Mouse (Mus musculus) gastrocnemius, postnatal 10 days (tissue): ENCODE measurements around the gene Slc1a2. TPM values are rescaled to one million over a fixed set of nuclear protein-coding genes. Genes with fewer than 3 reads are reported as not detected.

Experiments used
- DNase-seq: peaks from one replicate; pipeline ENCODE4 v3.0.0; 2021; ENCODE audit warnings: mixed read lengths
- total RNA-seq, 2 experiments: library from RNA; stranded (reverse); gene quantifications; 2 replicates each; pipeline ENCODE4 v1.2.3; 2021

Slc1a2 gene
- total RNA-seq, 2 experiments from 2014 or later, result 2.3 to 2.4 TPM

- DNase-seq, result no peak
Observed at GRCm38 (mm10) chr2:102763176-102763575, 104.7 kb downstream of the Slc1a2 start.

GRCm38 (mm10) chr2:102763991-102764390 lies 105.5 kb downstream of the Slc1a2 start:
- no peak for DNase-seq

- no peak for DNase-seq
Observed at GRCm38 (mm10) chr2:102764602-102765374, 106.3 kb downstream of the Slc1a2 start.

GRCm38 (mm10) chr2:102768267-102768666 lies 109.8 kb downstream of the Slc1a2 start:
- DNase-seq, result no peak

GRCm38 (mm10) chr2:102771304-102771703 lies 112.8 kb downstream of the Slc1a2 start:
- DNase-seq, result no peak

- no peak for DNase-seq
Observed at GRCm38 (mm10) chr2:102772276-102772675, 113.8 kb downstream of the Slc1a2 start.

- DNase-seq, result no peak
Observed at GRCm38 (mm10) chr2:102774700-102775099, 116.2 kb downstream of the Slc1a2 start.

- DNase-seq, result no peak
Observed at GRCm38 (mm10) chr2:102775561-102775960, 117.1 kb downstream of the Slc1a2 start.

GRCm38 (mm10) chr2:102778208-102778607 lies 119.7 kb downstream of the Slc1a2 start:
- no peak for DNase-seq

GRCm38 (mm10) chr2:102782751-102783150 lies 124.3 kb downstream of the Slc1a2 start:
- no peak for DNase-seq

GRCm38 (mm10) chr2:102785696-102786095 lies 127.2 kb downstream of the Slc1a2 start:
- DNase-seq, result no peak

GRCm38 (mm10) chr2:102791641-102792040 lies 133.2 kb downstream of the Slc1a2 start:
- DNase-seq, result no peak

GRCm38 (mm10) chr2:102792804-102793203 lies 134.3 kb downstream of the Slc1a2 start:
- DNase-seq, result no peak

- no peak for DNase-seq
Observed at GRCm38 (mm10) chr2:102795034-102795433, 136.6 kb downstream of the Slc1a2 start.

- DNase-seq, result no peak
Observed at GRCm38 (mm10) chr2:102798149-102798548, 139.7 kb downstream of the Slc1a2 start.

GRCm38 (mm10) chr2:102801899-102802298 lies 143.4 kb downstream of the Slc1a2 start:
- DNase-seq, result no peak

- no peak for DNase-seq
Observed at GRCm38 (mm10) chr2:102804109-102804508, 145.7 kb downstream of the Slc1a2 start.

GRCm38 (mm10) chr2:102805283-102805682 lies 146.8 kb downstream of the Slc1a2 start:
- DNase-seq, result no peak

- no peak for DNase-seq
Observed at GRCm38 (mm10) chr2:102805761-102806496, 147.5 kb downstream of the Slc1a2 start.

- no peak for DNase-seq
Observed at GRCm38 (mm10) chr2:102807633-102808032, 149.2 kb downstream of the Slc1a2 start.

GRCm38 (mm10) chr2:102809436-102809835 lies 151.0 kb downstream of the Slc1a2 start:
- DNase-seq, result no peak

GRCm38 (mm10) chr2:102812756-102813155 lies 154.3 kb downstream of the Slc1a2 start:
- no peak for DNase-seq

- no peak for DNase-seq
Observed at GRCm38 (mm10) chr2:102815289-102815809, 156.9 kb downstream of the Slc1a2 start.
